Mouse (Mus musculus) right cerebral cortex, postnatal 4 days (tissue): ENCODE measurements at regions not wholly inside any gene's neighbourhood (a gene's known extent, or its start where the extent isn't known, plus 50 kb on each side); places are given as distances from the start of the nearest gene placed in this dataset.
"Not testable (repeated sequence)": the region's sequence is repeated elsewhere in the genome, so short reads cannot be mapped to it uniquely, and the experiment has no call there.

Experiments
- DNase-seq: peaks from one replicate; pipeline ENCODE4 v3.0.0-alpha.2; 2022

- DNase-seq: no peak
Observed at GRCm38 (mm10) chr17:94866630-94867029, 116.8 kb upstream of the Mettl4 start.

- DNase-seq: peak; percentile 52
Observed at GRCm38 (mm10) chr17:94864531-94865318, 114.9 kb upstream of the Mettl4 start.

- DNase-seq: not testable (repeated sequence)
Observed at GRCm38 (mm10) chr17:94854698-94855097, 104.9 kb upstream of the Mettl4 start.

GRCm38 (mm10) chr17:94834446-94835117 lies 84.8 kb upstream of the Mettl4 start:
- DNase-seq: peak; percentile 72

GRCm38 (mm10) chr17:94834067-94834445 lies 84.2 kb upstream of the Mettl4 start:
- not testable (repeated sequence) for DNase-seq

GRCm38 (mm10) chr17:94826415-94826814 lies 76.6 kb upstream of the Mettl4 start:
- not testable (repeated sequence) for DNase-seq

- no peak for DNase-seq
Observed at GRCm38 (mm10) chr17:94808758-94809157, 58.9 kb upstream of the Mettl4 start.
